Mouse (Mus musculus): ENCODE data around the gene Nfya. TPM values are rescaled to one million over a fixed set of nuclear protein-coding genes. Genes with fewer than 3 reads are reported as not detected.
A peak's percentile ranks its signal among the peaks of the same experiment; 100 is the strongest.

Gene Nfya
- 1 to 10 TPM; 6.9 TPM for total RNA-seq (2021)
- long read RNA-seq, experiment 1, partial matches to known transcripts = 0 of 1 reads
- long read RNA-seq, experiment 1, other reads (novel, unspliced or antisense) = 1 of 1 reads
- long read RNA-seq, experiment 2, partial matches to known transcripts = 0 of 1 reads
- long read RNA-seq, experiment 2, other reads (novel, unspliced or antisense) = 0 of 1 reads

GRCm38 (mm10) chr17:48409380-48410298 lies at the start of gene Nfya, which contains the start of gene Oard1:
Gene Nfya (minus strand): TSS chr17:48409906.
Gene Oard1 (plus strand): TSS chr17:48410014.
- DNase-seq = peak; percentile 99

GRCm38 (mm10) chr17:48457971-48458653 lies 48.4 kb upstream of the Nfya start:
- DNase-seq = no peak

GRCm38 (mm10) chr17:48455955-48456354 lies 46.2 kb upstream of the Nfya start:
- DNase-seq = no peak

GRCm38 (mm10) chr17:48454688-48455087 lies 45.0 kb upstream of the Nfya start, which contains the start of gene Unc5cl:
Gene Unc5cl (plus strand): TSS chr17:48454901.
- DNase-seq = no peak

GRCm38 (mm10) chr17:48454190-48454589 lies 44.5 kb upstream of the Nfya start:
- DNase-seq = no peak

- DNase-seq = no peak
Measured at GRCm38 (mm10) chr17:48453489-48453888, 43.8 kb upstream of the Nfya start.

GRCm38 (mm10) chr17:48451753-48452444 lies 42.2 kb upstream of the Nfya start:
- DNase-seq = no peak

GRCm38 (mm10) chr17:48451353-48451675 lies 41.6 kb upstream of the Nfya start, which contains the start of gene Tspo2:
Gene Tspo2 (minus strand): TSS chr17:48451522.
- DNase-seq = no peak

GRCm38 (mm10) chr17:48450666-48451352 lies 41.1 kb upstream of the Nfya start:
- no peak for DNase-seq

GRCm38 (mm10) chr17:48447675-48448074 lies 38.0 kb upstream of the Nfya start:
- no peak for DNase-seq

GRCm38 (mm10) chr17:48443542-48444145 lies 33.9 kb upstream of the Nfya start:
- no peak for DNase-seq

GRCm38 (mm10) chr17:48442745-48443457 lies 33.2 kb upstream of the Nfya start:
- no peak for DNase-seq

GRCm38 (mm10) chr17:48437421-48437911 lies 27.8 kb upstream of the Nfya start:
- peak; percentile 70 for DNase-seq

- peak; percentile 83 for DNase-seq
Measured at GRCm38 (mm10) chr17:48436487-48436886, 26.8 kb upstream of the Nfya start.

- no peak for DNase-seq
Measured at GRCm38 (mm10) chr17:48434479-48434878, 24.8 kb upstream of the Nfya start.

GRCm38 (mm10) chr17:48433689-48434330 lies 24.1 kb upstream of the Nfya start:
- DNase-seq = no peak

GRCm38 (mm10) chr17:48433006-48433655 lies 23.4 kb upstream of the Nfya start:
- no peak for DNase-seq

- DNase-seq = peak; percentile 81
Measured at GRCm38 (mm10) chr17:48432158-48432980, 22.7 kb upstream of the Nfya start, which contains the start of gene Apobec2. Gene Apobec2 (minus strand): TSS chr17:48432930.
